Mouse (Mus musculus): ENCODE data around the gene Hoxc12.

Hoxc12 gene

DNA sequence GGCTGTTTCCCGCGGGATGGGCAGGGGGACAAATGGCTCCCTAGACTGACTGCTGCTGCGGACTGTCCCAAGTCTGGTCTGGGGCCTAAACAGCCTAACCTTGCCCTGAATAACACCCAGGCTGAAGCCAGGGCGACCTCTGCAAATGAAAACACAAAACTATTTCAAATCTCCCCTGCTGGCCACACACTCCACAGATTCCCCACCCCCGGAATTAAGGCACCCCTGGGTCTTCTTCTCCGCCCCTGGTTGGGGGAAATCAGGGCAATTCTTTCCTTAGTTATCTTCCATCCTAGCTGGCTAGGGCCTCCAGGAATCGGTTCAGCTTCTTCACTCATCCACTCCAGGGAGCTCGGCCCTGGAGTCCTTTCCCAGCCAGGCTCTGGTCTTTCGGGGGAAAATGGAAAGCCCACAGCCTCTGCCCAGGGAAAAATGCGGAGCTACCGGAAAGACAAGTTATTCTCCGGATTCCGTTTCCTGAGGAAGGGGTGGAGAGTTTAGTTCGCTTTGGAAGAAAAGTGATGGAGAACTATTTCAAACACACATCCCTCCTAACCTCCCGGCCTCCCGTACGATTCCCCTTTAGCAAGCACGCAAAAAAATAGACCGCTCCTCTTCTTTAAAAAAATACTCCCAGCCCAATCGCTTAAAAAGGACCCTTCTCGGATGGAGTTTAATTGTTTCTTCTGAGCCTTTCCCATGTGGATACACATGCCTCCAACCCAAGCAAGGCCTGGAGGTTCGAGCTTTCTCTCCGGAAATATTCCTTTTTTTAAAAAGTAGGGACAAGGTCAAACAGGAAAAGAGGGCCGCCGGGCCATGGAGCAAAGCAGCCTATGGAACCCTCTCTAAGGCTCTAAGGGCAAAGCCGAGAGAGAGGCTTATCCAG lies 28.7 kb downstream of the Hoxc12 start:
- no peak for DNase-seq (ENCODE audit: low spot score)

DNA sequence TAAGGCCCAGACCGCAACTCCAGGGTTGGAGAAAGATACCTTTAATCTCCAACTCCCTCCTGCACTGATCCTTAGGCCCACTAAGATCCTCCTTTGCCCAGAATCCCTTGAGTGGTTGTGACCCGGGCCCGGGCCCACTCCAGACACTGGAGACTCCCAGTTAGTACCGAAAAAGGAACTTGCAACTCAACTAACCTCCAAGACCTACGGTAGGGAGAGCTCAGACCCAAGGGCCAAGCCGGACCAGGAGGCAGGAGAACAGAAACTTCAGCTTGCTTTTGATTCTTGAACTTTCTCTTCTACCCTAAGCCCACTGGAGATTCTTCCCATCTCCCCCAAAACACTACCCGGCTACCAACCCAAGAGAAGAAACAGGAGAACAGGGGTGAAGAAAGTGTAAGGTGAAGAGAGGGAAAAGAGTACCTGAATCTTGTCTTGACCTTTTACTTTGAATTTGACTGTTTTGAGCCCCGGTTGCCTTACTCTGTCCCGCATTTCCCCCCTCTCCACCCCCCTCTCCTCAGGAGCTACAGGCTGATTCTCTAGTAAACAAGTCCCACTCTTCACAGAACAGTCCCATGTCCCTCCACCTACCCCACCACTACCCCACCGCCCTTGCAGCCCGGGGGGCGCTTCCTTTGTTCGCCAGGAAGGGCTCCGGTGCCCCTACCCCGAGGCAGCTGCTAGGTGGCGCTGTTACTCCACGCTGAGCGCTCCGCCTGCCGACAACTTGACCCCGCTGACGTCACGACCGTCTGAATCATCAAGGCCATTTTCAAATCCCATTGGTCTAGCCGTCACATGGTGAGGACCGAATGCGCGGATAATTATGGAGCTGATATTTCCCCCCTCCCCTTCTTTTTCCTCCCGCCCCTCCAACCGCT lies 29.6 kb downstream of the Hoxc12 start:
- peak; percentile 48 for DNase-seq (ENCODE audit: low spot score)

GRCm38 (mm10) chr15:102966776-102967311 lies 30.3 kb downstream of the Hoxc12 start, which contains the start of gene Hoxc10:
TSS of gene Hoxc10 (plus strand) at chr15:102966796.
- DNase-seq (ENCODE audit: low spot score) = no peak

DNA sequence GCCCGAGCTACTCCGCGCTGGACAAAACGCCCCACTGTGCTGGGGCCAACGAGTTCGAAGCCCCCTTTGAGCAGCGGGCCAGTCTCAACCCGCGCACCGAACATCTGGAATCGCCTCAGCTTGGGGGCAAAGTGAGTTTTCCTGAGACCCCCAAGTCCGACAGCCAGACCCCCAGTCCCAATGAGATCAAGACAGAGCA lies 30.7 kb downstream of the Hoxc12 start, which contains the start of gene Hoxc5:
TSS of gene Hoxc5 (plus strand) at position 132 of the 199 bp plus-strand sequence.
- DNase-seq (ENCODE audit: low spot score) = no peak

DNA sequence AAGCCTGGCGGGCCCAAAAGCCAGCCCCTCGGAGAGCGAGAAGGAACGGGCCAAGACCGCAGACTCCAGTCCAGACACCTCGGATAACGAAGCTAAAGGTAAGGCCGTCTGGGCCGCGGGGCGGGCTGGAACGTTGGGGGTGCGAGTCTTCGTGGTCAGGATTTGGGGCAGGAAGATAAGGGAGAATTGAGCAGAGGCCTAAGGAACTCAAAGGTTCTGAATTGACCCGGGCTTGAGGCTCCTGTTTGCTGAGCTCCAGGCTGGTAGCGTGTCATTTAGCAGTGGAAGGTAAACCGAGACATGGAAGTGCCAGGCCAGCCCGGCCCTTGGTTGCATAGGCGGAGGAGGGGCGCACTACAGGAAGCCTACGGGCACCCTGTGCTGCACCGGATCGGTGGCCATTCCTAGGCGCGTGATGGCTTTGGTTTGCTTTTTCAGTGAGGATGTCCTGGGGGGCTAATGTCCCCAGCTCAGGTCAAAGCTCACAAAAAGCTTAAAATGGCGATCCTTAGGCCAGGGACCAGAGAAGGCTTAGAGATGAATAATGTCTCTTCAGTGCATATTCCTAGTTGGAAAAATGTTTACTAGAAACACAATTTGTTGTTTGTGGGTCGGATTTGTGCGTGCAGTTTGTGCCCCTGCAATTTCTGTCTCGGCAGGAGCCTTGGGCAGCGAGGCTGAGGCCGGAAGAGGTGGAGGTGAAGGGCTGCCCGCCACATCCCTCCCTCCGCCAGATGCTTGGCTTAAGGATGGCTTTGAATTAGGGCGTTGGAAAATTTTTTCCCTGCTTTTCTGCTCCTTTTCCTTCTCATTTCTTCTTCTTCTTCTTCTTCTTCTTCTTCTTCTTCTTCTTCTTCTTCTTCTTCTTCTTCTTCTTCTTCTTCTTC lies 31.2 kb downstream of the Hoxc12 start:
- DNase-seq (ENCODE audit: low spot score) = no peak

DNA sequence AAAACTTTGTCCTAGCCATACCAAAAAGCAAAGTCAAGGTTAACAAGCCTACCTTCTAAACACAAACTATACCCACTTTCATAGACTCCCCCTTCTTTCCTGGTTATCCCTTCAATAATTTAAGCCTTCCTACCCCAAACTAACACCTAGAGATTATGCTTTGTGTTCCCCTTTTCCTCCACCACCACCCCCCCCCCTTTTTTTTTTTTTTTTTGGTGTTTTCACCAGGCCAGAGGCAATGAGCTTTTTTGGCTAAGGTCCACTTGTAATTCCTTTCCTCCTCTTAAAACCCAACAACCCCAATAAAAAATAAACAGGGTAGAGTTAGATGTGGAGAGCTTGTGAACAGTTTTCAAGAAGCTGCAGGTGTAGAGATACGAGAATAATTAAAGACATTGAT lies 32.7 kb downstream of the Hoxc12 start:
- no peak for DNase-seq (ENCODE audit: low spot score)

- DNase-seq (ENCODE audit: low spot score) = no peak
These were observed 34.2 kb downstream of the Hoxc12 start for GRCm38 (mm10) chr15:102970740-102971139.

- no peak for DNase-seq (ENCODE audit: low spot score)
These were observed 35.7 kb downstream of the Hoxc12 start for GRCm38 (mm10) chr15:102972254-102972653.

DNA sequence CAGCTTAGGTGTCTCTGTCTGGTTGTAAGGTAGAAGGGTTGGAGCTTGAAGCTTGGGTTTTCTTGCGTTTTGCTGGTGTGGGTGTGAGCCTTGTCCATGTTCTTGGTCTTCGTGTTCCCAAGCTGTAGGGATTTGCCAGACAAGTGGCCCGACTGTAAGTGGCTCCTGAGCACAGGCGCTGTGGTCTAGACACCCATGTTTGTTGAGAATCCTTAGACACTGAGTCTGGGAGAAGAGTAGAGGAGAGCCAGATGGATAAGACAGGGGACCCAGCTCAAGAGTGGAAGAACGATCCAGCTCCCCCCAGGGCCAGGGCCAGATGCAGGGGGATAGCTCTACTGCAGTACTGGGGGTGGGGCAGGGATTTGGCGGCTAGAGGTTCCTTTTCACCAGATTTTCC lies 36.2 kb downstream of the Hoxc12 start:
- DNase-seq (ENCODE audit: low spot score) = no peak

- DNase-seq (ENCODE audit: low spot score) = no peak
These were observed 38.5 kb downstream of the Hoxc12 start for GRCm38 (mm10) chr15:102975034-102975433.

GRCm38 (mm10) chr15:102975688-102976111 lies 39.1 kb downstream of the Hoxc12 start:
- DNase-seq (ENCODE audit: low spot score) = no peak

- no peak for DNase-seq (ENCODE audit: low spot score)
These were observed 39.6 kb downstream of the Hoxc12 start, which contains the start of gene Hoxc9 for GRCm38 (mm10) chr15:102976171-102976570. TSS of gene Hoxc9 (plus strand) at chr15:102976439.

GRCm38 (mm10) chr15:102976631-102977422 lies 40.3 kb downstream of the Hoxc12 start:
- no peak for DNase-seq (ENCODE audit: low spot score)

DNA sequence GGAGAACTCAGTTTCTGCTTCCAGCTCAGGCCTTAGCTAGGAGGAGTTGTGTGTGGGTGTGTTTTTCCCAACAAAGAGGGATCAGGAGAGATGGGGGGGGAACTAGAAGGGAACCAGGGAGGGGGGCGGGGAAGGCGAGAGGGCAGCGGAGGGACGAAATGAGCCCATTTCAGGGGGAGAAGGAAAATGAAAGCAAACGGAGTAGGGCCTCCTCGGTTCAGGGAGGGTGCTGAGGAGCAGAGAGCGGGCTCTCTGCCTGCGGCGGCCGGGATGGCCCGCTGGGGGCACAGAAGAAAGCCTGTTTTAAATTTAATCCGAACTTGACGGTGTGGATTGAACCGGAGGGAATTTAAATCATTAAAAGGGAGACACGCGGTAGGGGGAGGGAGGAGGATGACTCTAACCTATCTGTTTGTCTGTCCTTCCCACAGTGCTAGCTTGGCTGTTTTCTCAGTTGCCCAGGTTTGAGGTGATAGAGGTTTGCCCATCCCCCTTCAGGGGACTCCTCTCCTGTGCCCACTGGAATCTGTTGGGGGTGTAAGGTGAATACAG lies 40.9 kb downstream of the Hoxc12 start:
- no peak for DNase-seq (ENCODE audit: low spot score)

GRCm38 (mm10) chr15:102978615-102979515 lies 42.3 kb downstream of the Hoxc12 start:
- no peak for DNase-seq (ENCODE audit: low spot score)

DNA sequence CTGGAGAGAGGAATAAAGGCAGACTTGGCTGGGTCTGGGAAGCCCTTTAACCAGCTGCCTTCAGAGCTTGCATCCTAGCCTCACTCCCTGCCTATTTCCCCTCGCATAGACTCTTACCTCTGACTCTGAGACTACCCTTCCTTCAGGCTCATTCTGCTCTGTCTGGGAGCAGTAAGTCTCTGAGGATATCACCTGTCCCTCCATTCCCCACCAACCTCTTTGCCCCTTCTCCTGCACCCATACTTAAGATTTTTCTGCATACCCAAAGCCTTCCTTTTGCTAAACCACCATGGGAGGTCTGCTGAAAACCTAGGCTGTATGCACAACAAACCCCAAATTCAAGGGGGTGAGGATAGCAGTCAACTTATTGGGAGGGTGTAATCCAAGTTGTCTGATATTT lies 43.4 kb downstream of the Hoxc12 start:
- DNase-seq (ENCODE audit: low spot score) = no peak

DNA sequence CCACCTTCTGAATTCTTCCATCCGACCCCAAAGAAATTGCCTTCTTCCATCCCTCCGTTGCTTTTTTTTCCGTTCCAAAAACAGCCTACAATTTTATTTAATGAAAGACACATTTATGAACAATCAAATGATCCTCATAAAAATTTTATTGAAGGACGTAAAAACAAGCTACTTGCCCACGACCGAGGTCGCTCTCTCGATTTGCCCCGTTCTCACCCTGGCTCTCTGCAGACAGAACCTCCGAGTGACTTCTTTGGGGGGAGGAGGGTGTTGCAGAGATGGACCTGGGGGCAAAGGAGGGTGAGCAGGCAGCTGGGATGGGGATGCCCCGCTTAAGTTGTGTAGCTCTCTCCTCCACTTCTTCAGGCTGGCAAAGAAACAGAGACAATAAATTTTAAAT lies 43.8 kb downstream of the Hoxc12 start:
- DNase-seq (ENCODE audit: low spot score) = no peak

DNA sequence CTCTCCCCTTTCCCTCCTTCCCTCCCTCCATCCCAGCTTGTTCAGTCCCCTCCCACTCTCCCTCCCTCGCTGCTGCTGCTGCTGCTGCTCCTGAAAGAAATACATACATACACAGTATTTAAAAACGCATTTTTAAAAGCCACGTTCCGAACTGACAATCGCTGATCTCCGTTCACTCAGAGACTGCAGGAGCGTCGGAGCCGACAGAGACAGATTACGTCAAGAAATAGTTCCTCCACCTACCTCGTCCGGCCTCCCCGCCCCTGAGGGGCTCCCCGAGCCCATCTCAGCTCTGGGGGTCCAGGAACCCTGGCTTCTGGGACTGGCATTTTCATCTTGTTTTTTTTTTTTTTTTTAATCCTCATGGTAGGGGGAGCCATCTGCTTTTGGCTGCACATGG lies 44.4 kb downstream of the Hoxc12 start:
- no peak for DNase-seq (ENCODE audit: low spot score)

Measured in c-Kit-positive CD71-positive TER-119-positive erythroid progenitor cells, embryonic 14.5 days (primary cell).